Mouse (Mus musculus) limb, embryonic 11.5 days (tissue): Measurements from ENCODE around the gene Phkb. TPM values are rescaled to one million over a fixed set of nuclear protein-coding genes. Genes with fewer than 3 reads are reported as not detected.

Experiments
- ATAC-seq: fragments of 200-750 bp; cut with Nextera tagmentation; 2 replicates; pipeline ENCODE4 v1.8.0; 2017; ENCODE audit warnings: low read depth; ENCODE audit not compliant: insufficient number of reproducible peaks, low FRiP score, low TSS enrichment
- DNase-seq: peaks from one replicate; pipeline ENCODE4 v3.0.0-alpha.2; 2015; ENCODE audit warnings: low spot score
- H3K27ac ChIP-seq: fragments of 300-500 bp; sonication (generic); replicated peaks from 2 replicates; pipeline ENCODE4 v1.5.1; 2014; ENCODE audit warnings: low read depth, mild to moderate bottlenecking, low read length
- H3K27me3 ChIP-seq: fragments of 300-500 bp; sonication (generic); 2 replicates; pipeline ENCODE4 v1.6.1; 2014; ENCODE audit warnings: mild to moderate bottlenecking, low read length, mixed read lengths; ENCODE audit not compliant: control insufficient read depth, insufficient read depth
- H3K36me3 ChIP-seq: fragments of 300-500 bp; sonication (generic); 2 replicates; pipeline ENCODE4 v1.6.1; 2014; ENCODE audit warnings: mild to moderate bottlenecking, low read length, moderate library complexity, mixed read lengths; ENCODE audit not compliant: control insufficient read depth, insufficient read depth
- H3K4me1 ChIP-seq: fragments of 300-500 bp; sonication (generic); 2 replicates; pipeline ENCODE4 v1.6.1; 2014; ENCODE audit warnings: low read length, mixed read lengths; ENCODE audit not compliant: control insufficient read depth, insufficient read depth
- H3K4me2 ChIP-seq: fragments of 300-500 bp; sonication (generic); 2 replicates; pipeline ENCODE4 v1.6.1; 2014; ENCODE audit warnings: low read depth, mild to moderate bottlenecking, moderate library complexity; ENCODE audit not compliant: severe bottlenecking
- H3K4me3 ChIP-seq: fragments of 300-500 bp; sonication (generic); 2 replicates; pipeline ENCODE4 v1.5.1; 2014; ENCODE audit warnings: low read depth, low read length
- H3K9ac ChIP-seq: fragments of 300-500 bp; sonication (generic); 2 replicates; pipeline ENCODE4 v1.6.1; 2014; ENCODE audit warnings: mild to moderate bottlenecking, low read length
- H3K9me3 ChIP-seq: fragments of 300-500 bp; sonication (generic); 2 replicates; pipeline ENCODE4 v1.6.1; 2016; ENCODE audit warnings: low read length; ENCODE audit not compliant: control insufficient read depth
- WGBS: fragments of 180-500 bp; shearing (Covaris S2); extraction: QIAGEN DNeasy Blood & Tissue Kit; methylation state at CpG from one replicate; pipeline ENCODE4 v1.1.7; 2014; 5-methylcytosine and 5-hydroxymethylcytosine counted together
- polyA plus RNA-seq: library from polyadenylated mRNA; unstranded; fragments of >200 nt; fragmentation: Nextera tagmentation; extraction: Ambion mirVana; gene quantifications from 2 replicates; pipeline ENCODE4 v1.2.1, GENCODE M21; 2014

Gene Phkb
- polyA plus RNA-seq, 1 experiment from 2014 or later: 55.8 TPM

- Histone ChIP-seq H3K27ac (no peak overlapping the region), H3K4me1 (no peaks in the 10 kb centered on the region), H3K36me3 (no peaks in the 10 kb centered on the region), H3K9me3 (no peaks in the 10 kb centered on the region), H3K4me2 (no peak overlapping the region), H3K27me3 (no peaks in the 10 kb centered on the region), H3K4me3 (no peak overlapping the region), H3K9ac (no peak overlapping the region)
- ATAC-seq (no peak), DNase-seq (no peak)
- WGBS: 87% methylated on average over 2 of the region's 2 CpGs
These were observed 56.9 kb downstream of the Phkb start for GRCm38 (mm10) chr8:85897636-85898035.

- Histone ChIP-seq H3K27me3 (no peaks in the 10 kb centered on the region), H3K27ac (no peak overlapping the region), H3K4me3 (no peak overlapping the region), H3K9ac (no peak overlapping the region), H3K36me3 (no peaks in the 10 kb centered on the region), H3K4me1 (no peaks in the 10 kb centered on the region), H3K4me2 (no peak overlapping the region), H3K9me3 (no peaks in the 10 kb centered on the region)
- ATAC-seq (no peak), DNase-seq (no peak)
These were observed 84.2 kb downstream of the Phkb start for GRCm38 (mm10) chr8:85924991-85925390.

- DNase-seq: no peak
- H3K4me2 ChIP-seq: no peak overlapping the region
- WGBS: 96% methylated on average over 1 of the region's 1 CpGs
- H3K9ac ChIP-seq: no peak overlapping the region
- H3K36me3 ChIP-seq: no peaks in the 10 kb centered on the region
- no peak for ATAC-seq
- H3K27me3 ChIP-seq: no peaks in the 10 kb centered on the region
- no peaks in the 10 kb centered on the region for H3K4me1 ChIP-seq
- no peak overlapping the region for H3K27ac ChIP-seq
- no peaks in the 10 kb centered on the region for H3K9me3 ChIP-seq
- no peak overlapping the region for H3K4me3 ChIP-seq
These were observed 84.8 kb downstream of the Phkb start for GRCm38 (mm10) chr8:85925574-85925973.

- no peaks in the 10 kb centered on the region for H3K27me3 ChIP-seq
- ATAC-seq: no peak
These were observed 85.3 kb downstream of the Phkb start for GRCm38 (mm10) chr8:85926107-85926506.

GRCm38 (mm10) chr8:85936148-85936547 lies 95.4 kb downstream of the Phkb start:
- no peak for ATAC-seq
- Histone ChIP-seq H3K9me3 (no peaks in the 10 kb centered on the region), H3K36me3 (no peaks in the 10 kb centered on the region), H3K4me3 (no peak overlapping the region), H3K27ac (no peak overlapping the region), H3K27me3 (no peaks in the 10 kb centered on the region), H3K4me2 (no peak overlapping the region), H3K9ac (no peak overlapping the region), H3K4me1 (no peaks in the 10 kb centered on the region)
- 91% methylated on average over 5 of the region's 5 CpGs for WGBS
- DNase-seq: no peak

More at GRCm38 (mm10) chr8:85926107-85926506, 85.3 kb downstream of the Phkb start:
- no peaks in the 10 kb centered on the region for H3K9me3 ChIP-seq
- H3K4me1 ChIP-seq: no peaks in the 10 kb centered on the region
- H3K27ac ChIP-seq: no peak overlapping the region
- H3K4me2 ChIP-seq: no peak overlapping the region
- no peak overlapping the region for H3K4me3 ChIP-seq
- no peak for DNase-seq
- WGBS: 89% methylated on average over 3 of the region's 3 CpGs
- no peak overlapping the region for H3K9ac ChIP-seq
- H3K36me3 ChIP-seq: no peaks in the 10 kb centered on the region

- no peak overlapping the region for H3K4me2 ChIP-seq
- no peaks in the 10 kb centered on the region for H3K4me1 ChIP-seq
- no peaks in the 10 kb centered on the region for H3K9me3 ChIP-seq
- H3K4me3 ChIP-seq: no peak overlapping the region
- DNase-seq (no peak), ATAC-seq (no peak)
- H3K27ac ChIP-seq: no peak overlapping the region
- no peaks in the 10 kb centered on the region for H3K36me3 ChIP-seq
- H3K27me3 ChIP-seq: no peaks in the 10 kb centered on the region
- no peak overlapping the region for H3K9ac ChIP-seq
- WGBS: 83% methylated on average over 7 of the region's 7 CpGs
These were observed 96.6 kb downstream of the Phkb start for GRCm38 (mm10) chr8:85937343-85937742.

GRCm38 (mm10) chr8:85944820-85945219 lies 104.1 kb downstream of the Phkb start:
- H3K4me1 ChIP-seq: no peaks in the 10 kb centered on the region
- no peak overlapping the region for H3K4me3 ChIP-seq
- no peak overlapping the region for H3K9ac ChIP-seq
- no peaks in the 10 kb centered on the region for H3K27me3 ChIP-seq
- H3K27ac ChIP-seq: no peak overlapping the region
- no peaks in the 10 kb centered on the region; the same call in 1 of the 2 replicates for H3K36me3 ChIP-seq
- no peak overlapping the region for H3K4me2 ChIP-seq
- DNase-seq (no peak), ATAC-seq (no peak)
- no peaks in the 10 kb centered on the region for H3K9me3 ChIP-seq
- 93% methylated on average over 5 of the region's 5 CpGs for WGBS

DNA sequence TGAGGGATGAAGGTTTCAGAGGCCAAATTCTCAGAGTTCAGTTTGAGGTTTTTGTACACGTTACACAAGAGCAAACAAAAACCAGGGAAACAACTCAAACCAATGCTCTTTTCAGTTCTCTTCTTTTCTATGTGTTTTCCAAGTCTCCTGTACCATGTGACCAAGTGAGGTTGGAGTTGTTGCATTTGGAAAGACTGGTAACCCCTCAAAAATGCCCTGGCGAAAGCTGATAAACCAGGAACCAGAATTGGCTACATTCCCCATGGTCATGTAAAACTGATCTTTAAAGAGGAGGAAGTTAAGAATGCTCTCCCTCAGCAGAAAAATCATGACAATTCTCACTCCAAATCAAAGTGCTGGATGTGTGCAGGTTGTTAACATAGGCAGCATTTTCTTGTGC lies 117.6 kb downstream of the Phkb start:
- ATAC-seq: no peak
- H3K4me3 ChIP-seq: no peak overlapping the region
- H3K4me2 ChIP-seq: no peak overlapping the region
- H3K27me3 ChIP-seq: no peaks in the 10 kb centered on the region
- no peak for DNase-seq
- H3K4me1 ChIP-seq: no peaks in the 10 kb centered on the region
- 0 out of 2 replicates have a peak, but pooled peaks cover 3% of the 10 kb centered on the region for H3K36me3 ChIP-seq
- no peaks in the 10 kb centered on the region for H3K9me3 ChIP-seq
- no peak overlapping the region for H3K27ac ChIP-seq
- 91% methylated on average over 2 of the region's 2 CpGs for WGBS
- no peak overlapping the region for H3K9ac ChIP-seq

GRCm38 (mm10) chr8:85959880-85960279 lies 119.1 kb downstream of the Phkb start:
- DNase-seq: no peak
- no peak overlapping the region for H3K4me3 ChIP-seq
- no peak overlapping the region for H3K4me2 ChIP-seq
- no peaks in the 10 kb centered on the region for H3K27me3 ChIP-seq
- H3K27ac ChIP-seq: no peak overlapping the region
- H3K4me1 ChIP-seq: no peaks in the 10 kb centered on the region
- H3K9ac ChIP-seq: no peak overlapping the region
- H3K36me3 ChIP-seq: 0 out of 2 replicates have a peak, but pooled peaks cover 3% of the 10 kb centered on the region
- ATAC-seq: no peak
- H3K9me3 ChIP-seq: no peaks in the 10 kb centered on the region
- WGBS: 95% methylated on average over 4 of the region's 4 CpGs
